Mouse (Mus musculus) liver, embryonic 16.5 days (tissue): ENCODE data around the gene Casc3. TPM values are rescaled to one million over a fixed set of nuclear protein-coding genes. Genes with fewer than 3 reads are reported as not detected.

Experiments used
- ATAC-seq: fragments of 200-750 bp; cut with Nextera tagmentation; 2 replicates; pipeline ENCODE4 v1.8.0; 2017; ENCODE audit warnings: low read depth, mild to moderate bottlenecking, moderate number of reproducible peaks, moderate library complexity
- H3K27ac ChIP-seq: fragments of 300-500 bp; sonication (generic); 2 replicates; pipeline ENCODE4 v1.5.1; 2014; ENCODE audit warnings: mild to moderate bottlenecking, low read length
- H3K27me3 ChIP-seq: fragments of 300-500 bp; sonication (generic); 2 replicates; pipeline ENCODE4 v1.6.1; 2014; ENCODE audit warnings: low read depth, low read length, mixed read lengths; ENCODE audit not compliant: control insufficient read depth, insufficient read depth
- H3K36me3 ChIP-seq: fragments of 300-500 bp; sonication (generic); 2 replicates; pipeline ENCODE4 v1.6.1; 2014; ENCODE audit warnings: mild to moderate bottlenecking; ENCODE audit not compliant: control insufficient read depth, insufficient read depth
- H3K4me1 ChIP-seq: fragments of 300-500 bp; sonication (generic); 2 replicates; pipeline ENCODE4 v1.6.1; 2014; ENCODE audit warnings: low read depth, low read length, mixed read lengths; ENCODE audit not compliant: control insufficient read depth
- H3K4me2 ChIP-seq: fragments of 300-500 bp; sonication (generic); 2 replicates; pipeline ENCODE4 v1.6.1; 2014; ENCODE audit warnings: low read depth, low read length, mixed read lengths
- H3K4me3 ChIP-seq: fragments of 300-500 bp; sonication (generic); 2 replicates; pipeline ENCODE4 v1.5.1; 2014; ENCODE audit warnings: low read depth, mild to moderate bottlenecking, low read length
- H3K9ac ChIP-seq: fragments of 300-500 bp; sonication (generic); 2 replicates; pipeline ENCODE4 v1.6.1; 2014; ENCODE audit warnings: low read depth, low read length
- H3K9me3 ChIP-seq: fragments of 300-500 bp; sonication (generic); replicated peaks from 2 replicates; pipeline ENCODE4 v1.6.1; 2016; ENCODE audit warnings: low read length; ENCODE audit not compliant: control insufficient read depth
- WGBS: fragments of 180-500 bp; shearing (Covaris S2); extraction: QIAGEN DNeasy Blood & Tissue Kit; methylation state at CpG from one replicate; pipeline ENCODE4 v1.1.7; 2014; ENCODE audit not compliant: insufficient replicate concordance; 5-methylcytosine and 5-hydroxymethylcytosine counted together
- polyA plus RNA-seq: library from polyadenylated mRNA; unstranded; fragments of >200 nt; fragmentation: Nextera tagmentation; extraction: Ambion mirVana; gene quantifications from 2 replicates; pipeline ENCODE4 v1.2.1, GENCODE M21; 2015

Casc3 gene
- polyA plus RNA-seq, 1 experiment from 2014 or later, result 13.6 TPM

DNA sequence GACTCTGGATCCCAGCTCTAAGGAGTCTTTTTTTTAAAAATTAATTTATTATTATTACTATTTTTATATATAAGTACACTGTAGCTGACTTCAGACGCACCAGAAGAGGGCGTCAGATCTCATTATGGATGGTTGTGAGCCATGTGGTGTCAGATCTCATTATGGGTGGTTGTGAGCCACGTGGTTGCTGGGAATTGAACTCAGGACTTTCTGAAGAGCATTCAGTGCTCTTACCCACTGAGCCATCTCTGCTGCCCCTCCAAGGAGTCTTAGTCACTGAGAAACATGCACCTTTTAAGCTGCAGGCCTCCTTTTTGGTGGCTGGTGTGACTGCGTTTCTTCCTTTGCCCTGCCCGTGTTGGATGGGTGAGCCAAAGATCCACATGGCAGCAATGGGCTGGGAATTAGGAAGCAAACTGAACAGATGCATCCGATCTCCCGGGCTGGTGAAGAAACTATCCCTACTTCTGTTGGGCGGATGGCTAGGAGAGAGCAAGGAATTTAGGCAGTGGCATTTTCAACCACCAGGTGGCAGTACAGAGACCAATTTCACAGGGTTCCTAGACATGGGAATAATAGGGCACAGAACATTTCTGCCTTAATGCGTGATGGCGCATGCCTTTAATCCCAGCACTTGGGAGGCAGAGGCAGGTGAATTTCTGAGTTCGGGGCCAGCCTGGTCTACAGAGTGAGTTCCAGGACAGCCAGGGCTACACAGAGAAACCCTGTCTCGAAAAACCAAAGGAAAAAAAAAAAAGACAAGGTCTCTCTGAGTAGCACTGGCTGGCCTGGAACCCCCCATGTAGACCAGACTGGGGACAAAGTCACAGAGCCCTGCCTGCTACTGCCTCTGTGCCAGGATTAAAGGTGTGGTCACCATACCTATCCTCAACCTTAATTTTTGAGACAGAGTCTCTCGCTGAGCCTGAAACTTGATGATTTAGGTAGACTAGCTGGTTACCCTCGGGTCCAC lies 54.3 kb downstream of the Casc3 start:
- Histone ChIP-seq H3K9ac (no peak overlapping the region), H3K36me3 (no peaks in the 10 kb centered on the region), H3K27ac (no peak overlapping the region), H3K4me2 (0 out of 2 replicates have a peak overlapping the region, but pooled peaks have one; percentile 24), H3K9me3 (no peaks in the 10 kb centered on the region), H3K4me3 (no peak overlapping the region), H3K4me1 (peaks cover 9% of the 10 kb centered on the region), H3K27me3 (no peaks in the 10 kb centered on the region)
- WGBS, result 28% methylated on average over 14 of the region's 14 CpGs
- peak; percentile 53 for ATAC-seq

DNA sequence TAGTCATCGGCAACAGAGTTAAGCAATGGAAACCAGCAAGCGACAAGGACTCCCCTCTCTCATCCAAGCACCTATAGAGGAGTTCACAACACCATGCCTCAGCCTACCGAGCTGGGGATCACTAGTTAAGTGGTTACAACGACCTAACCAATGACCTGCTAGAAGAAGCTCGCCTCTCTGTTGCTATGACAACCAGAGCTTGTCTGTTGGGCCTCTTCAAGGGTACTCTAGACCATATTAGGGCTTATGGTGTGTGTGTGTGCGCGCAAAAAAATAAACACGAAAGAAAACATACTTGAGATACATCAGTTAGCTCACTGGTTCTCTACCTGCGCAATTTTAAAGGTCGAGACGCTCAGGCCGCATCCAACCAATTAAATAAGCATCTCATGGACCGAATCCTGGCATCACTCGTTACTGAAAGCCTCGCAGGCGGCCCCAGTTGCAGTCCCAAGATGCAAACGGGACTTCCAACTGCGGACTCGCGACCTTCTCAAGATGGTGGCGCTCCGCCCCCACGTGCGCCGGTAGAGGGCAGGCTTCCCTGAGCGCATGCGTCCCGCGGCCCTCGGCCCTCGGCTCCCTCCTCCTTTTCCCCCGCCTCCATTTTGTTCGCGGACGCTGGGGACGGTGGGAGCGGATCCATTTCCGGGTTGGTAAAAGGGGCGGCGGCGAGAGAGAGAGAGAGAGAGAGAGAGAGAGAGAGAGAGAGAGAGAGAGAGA lies 58.5 kb downstream of the Casc3 start, which contains the start of gene Wipf2:
Wipf2 (plus strand) TSS at position 611 of the 723 bp plus-strand sequence.
- Histone ChIP-seq H3K4me3 (peak within 1 kb of the TSS; percentile 84), H3K36me3 (peaks cover 13% of the 10 kb centered on the region; the same call in 1 of the 2 replicates), H3K27me3 (no peaks in the 10 kb centered on the region), H3K9ac (peak within 1 kb of the TSS; percentile 89), H3K4me2 (peak within 1 kb of the TSS; percentile 93), H3K27ac (peak within 1 kb of the TSS; percentile 76), H3K9me3 (no peaks in the 10 kb centered on the region), H3K4me1 (peaks cover 15% of the 10 kb centered on the region)
- WGBS, result 7% methylated on average over 40 of the region's 41 CpGs
- ATAC-seq, result peak; percentile 90

DNA sequence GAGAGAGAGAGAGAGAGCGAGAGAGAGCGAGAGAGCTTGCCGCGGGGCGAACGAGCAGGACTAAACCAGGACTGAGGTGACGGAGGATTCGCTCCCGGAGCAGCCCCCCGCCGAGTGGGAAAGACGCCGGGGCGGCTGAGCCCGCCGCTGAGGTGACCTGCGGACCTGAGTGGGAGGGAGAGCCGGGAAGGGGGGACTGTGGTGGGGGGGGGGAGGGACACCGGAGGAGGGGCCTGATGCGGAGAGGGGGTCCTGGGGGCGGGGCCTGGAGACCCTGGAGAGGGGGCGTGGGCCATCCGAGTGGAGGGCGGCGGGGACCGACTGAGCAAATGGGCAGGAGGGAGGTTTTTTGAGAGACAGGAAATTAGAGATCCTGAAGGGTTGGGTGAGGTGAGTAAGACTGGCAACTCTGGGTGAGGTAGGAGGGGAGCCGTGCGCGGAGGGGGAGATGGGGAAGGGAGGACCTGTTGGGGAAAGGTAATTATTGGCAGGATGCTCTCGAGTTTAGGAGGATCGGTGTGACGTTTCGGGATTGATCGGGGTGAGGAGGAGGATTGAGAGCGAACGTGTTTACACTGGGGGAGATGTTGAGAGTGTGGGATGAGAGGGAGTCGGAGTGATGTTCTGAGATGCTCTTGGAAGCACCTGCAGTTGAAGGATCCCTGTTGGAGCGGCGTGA lies 59.2 kb downstream of the Casc3 start:
- peak; percentile 51 for ATAC-seq
- H3K27me3 ChIP-seq, result no peaks in the 10 kb centered on the region
- WGBS, result under 1% methylated on average over 38 of the region's 39 CpGs
- peak overlapping the region; percentile 89 for H3K9ac ChIP-seq
- peak overlapping the region; percentile 84 for H3K4me3 ChIP-seq
- no peaks in the 10 kb centered on the region for H3K9me3 ChIP-seq
- peaks cover 14% of the 10 kb centered on the region for H3K4me1 ChIP-seq
- peak overlapping the region; percentile 93 for H3K4me2 ChIP-seq
- H3K36me3 ChIP-seq, result peaks cover 14% of the 10 kb centered on the region; the same call in 1 of the 2 replicates
- peak overlapping the region; percentile 76 for H3K27ac ChIP-seq

DNA sequence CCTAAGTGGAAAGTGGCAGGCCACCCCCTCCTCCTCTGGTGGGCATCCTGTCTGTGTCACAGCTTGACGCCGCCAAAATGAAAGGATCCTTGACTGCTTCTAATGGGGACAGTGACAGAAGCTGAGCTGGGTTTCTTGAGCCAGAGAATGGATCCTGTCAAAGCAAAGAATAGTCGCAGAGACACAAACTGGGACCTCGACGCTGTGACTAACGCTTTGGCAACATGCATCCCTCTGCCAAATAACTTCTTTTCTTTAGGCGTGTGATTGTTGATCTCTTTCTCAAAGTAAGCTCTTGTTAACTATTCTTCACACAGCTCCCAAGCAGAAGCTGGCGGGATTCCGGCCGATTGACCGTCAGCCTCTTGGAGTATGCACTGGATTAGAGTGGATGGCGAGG lies 62.6 kb downstream of the Casc3 start:
- ATAC-seq, result no peak
- H3K9me3 ChIP-seq, result no peaks in the 10 kb centered on the region
- H3K4me1 ChIP-seq, result peaks cover 12% of the 10 kb centered on the region
- H3K27me3 ChIP-seq, result no peaks in the 10 kb centered on the region
- no peak overlapping the region for H3K9ac ChIP-seq
- no peak overlapping the region for H3K4me2 ChIP-seq
- H3K36me3 ChIP-seq, result peaks cover 14% of the 10 kb centered on the region; the same call in 1 of the 2 replicates
- 86% methylated on average over 12 of the region's 12 CpGs for WGBS
- H3K27ac ChIP-seq, result no peak overlapping the region
- no peak overlapping the region for H3K4me3 ChIP-seq

DNA sequence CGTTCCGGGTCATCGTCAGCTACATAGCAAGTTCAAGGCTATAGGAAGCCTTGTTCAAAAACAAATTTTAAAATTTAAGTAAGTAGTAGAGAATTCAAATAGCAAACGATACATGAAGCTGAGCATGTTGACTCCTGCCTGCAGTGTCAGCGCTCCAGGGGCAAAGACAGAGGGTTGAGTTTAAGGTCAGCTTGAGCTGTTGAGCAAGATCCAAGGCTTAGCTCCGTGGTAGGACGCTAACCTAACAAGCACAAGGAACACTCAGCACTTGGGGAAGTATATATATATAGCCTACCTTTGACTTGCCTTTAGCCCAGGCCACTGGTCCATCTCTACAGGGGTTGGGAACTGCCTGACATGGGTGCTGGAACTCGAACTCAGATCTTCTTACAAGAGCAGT lies 65.2 kb downstream of the Casc3 start:
- no peak for ATAC-seq
- H3K36me3 ChIP-seq, result peaks cover 14% of the 10 kb centered on the region; the same call in 1 of the 2 replicates
- no peak overlapping the region for H3K4me2 ChIP-seq
- H3K27me3 ChIP-seq, result no peaks in the 10 kb centered on the region
- peaks cover 8% of the 10 kb centered on the region for H3K4me1 ChIP-seq
- H3K4me3 ChIP-seq, result no peak overlapping the region
- H3K9ac ChIP-seq, result no peak overlapping the region
- H3K9me3 ChIP-seq, result no peaks in the 10 kb centered on the region
- no peak overlapping the region for H3K27ac ChIP-seq
- WGBS, result 78% methylated on average over 8 of the region's 8 CpGs

DNA sequence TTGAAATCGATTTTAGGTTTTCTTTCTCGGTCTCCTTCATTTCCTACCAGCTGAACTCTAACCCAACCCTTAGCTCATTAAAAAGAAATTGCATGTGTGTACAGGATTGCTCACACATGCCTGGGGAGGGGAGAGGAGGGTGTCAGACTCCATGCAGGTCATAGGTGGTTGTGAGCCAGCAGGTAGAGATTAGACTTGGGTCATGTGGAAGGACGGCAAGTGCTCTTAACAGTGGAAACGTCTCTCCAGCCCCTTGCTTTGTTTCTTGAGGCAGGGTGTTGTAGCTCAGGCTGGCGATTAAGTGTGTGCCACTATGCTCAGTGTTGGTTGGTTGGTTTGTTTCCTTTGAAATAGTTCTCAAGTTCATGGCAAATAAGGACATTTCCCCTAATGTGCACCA lies 66.1 kb downstream of the Casc3 start:
- peaks cover 14% of the 10 kb centered on the region; the same call in 1 of the 2 replicates for H3K36me3 ChIP-seq
- no peak for ATAC-seq
- no peak overlapping the region for H3K4me3 ChIP-seq
- H3K9ac ChIP-seq, result no peak overlapping the region
- H3K27me3 ChIP-seq, result no peaks in the 10 kb centered on the region
- no peak overlapping the region for H3K4me2 ChIP-seq
- 68% methylated on average over 5 of the region's 5 CpGs for WGBS
- H3K27ac ChIP-seq, result no peak overlapping the region
- H3K4me1 ChIP-seq, result peaks cover 8% of the 10 kb centered on the region
- no peaks in the 10 kb centered on the region for H3K9me3 ChIP-seq

DNA sequence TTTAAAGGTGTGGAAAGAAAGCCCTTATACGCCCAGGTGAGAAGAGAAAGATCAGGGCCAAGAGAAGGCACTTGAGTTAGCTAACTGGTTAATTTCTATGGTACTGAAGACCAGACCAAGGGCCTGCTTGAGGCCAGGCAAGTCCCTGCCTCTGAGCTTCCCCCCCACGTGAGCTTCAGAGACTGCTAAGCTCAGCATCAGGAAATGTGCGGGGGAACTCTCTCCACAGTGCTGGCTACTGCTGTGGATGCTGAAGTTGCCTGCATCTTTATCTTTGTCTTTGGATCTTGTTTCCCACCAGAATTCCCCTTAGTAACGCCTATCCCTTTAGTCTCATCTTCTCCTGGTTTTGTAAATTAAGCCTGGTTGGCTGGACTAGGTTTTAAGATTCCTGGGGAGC lies 66.7 kb downstream of the Casc3 start:
- Histone ChIP-seq H3K27ac (no peak overlapping the region), H3K9ac (no peak overlapping the region), H3K27me3 (no peaks in the 10 kb centered on the region), H3K36me3 (peaks cover 14% of the 10 kb centered on the region; the same call in 1 of the 2 replicates), H3K9me3 (no peaks in the 10 kb centered on the region), H3K4me2 (no peak overlapping the region), H3K4me1 (peaks cover 8% of the 10 kb centered on the region), H3K4me3 (no peak overlapping the region)
- ATAC-seq, result no peak
- 70% methylated on average over 4 of the region's 4 CpGs for WGBS

DNA sequence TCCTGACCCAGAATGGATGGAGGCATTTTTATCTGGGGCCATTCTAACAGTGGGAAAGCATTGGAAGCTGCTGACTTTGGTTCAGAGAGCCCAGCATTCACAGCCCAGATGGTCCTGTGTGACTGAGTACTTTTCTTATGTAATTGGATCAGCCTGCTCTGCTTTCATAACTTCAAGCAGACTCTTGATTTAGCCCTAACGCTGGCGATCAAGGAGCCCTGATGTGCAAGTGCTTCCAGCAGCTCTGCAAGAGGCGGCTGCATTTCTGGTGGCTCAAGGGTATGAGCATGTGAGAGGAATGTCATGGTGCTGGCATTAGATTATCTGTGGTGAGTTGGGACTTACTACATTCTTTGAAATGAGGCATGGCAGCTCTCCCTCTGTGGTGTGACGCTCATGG lies 67.3 kb downstream of the Casc3 start:
- no peaks in the 10 kb centered on the region for H3K9me3 ChIP-seq
- ATAC-seq, result no peak
- no peak overlapping the region for H3K27ac ChIP-seq
- no peaks in the 10 kb centered on the region for H3K27me3 ChIP-seq
- peaks cover 12% of the 10 kb centered on the region; the same call in 1 of the 2 replicates for H3K36me3 ChIP-seq
- peaks cover 8% of the 10 kb centered on the region for H3K4me1 ChIP-seq
- no peak overlapping the region for H3K9ac ChIP-seq
- 86% methylated on average over 4 of the region's 4 CpGs for WGBS
- H3K4me2 ChIP-seq, result no peak overlapping the region
- H3K4me3 ChIP-seq, result no peak overlapping the region
